Mouse (Mus musculus) G1E (cell line): ENCODE data around the gene Palm.

ENCODE experiments used
- CTCF ChIP-seq: IDR thresholded peaks from 2 replicates; pipeline ENCODE4 v1.5.1; 2012; ENCODE audit warnings: low read depth, low read length, inconsistent platforms, mixed read lengths
- GATA1 ChIP-seq: IDR thresholded peaks from 2 replicates; pipeline ENCODE4 v1.6.1; 2012; ENCODE audit warnings: borderline replicate concordance, low read length, inconsistent platforms, mixed read lengths
- GATA2 ChIP-seq: IDR thresholded peaks from 2 replicates; pipeline ENCODE4 v1.6.1; 2012; ENCODE audit warnings: low read depth, low read length, inconsistent platforms, borderline replicate concordance
- TAL1 ChIP-seq: conservative IDR thresholded peaks from 2 replicates; pipeline ENCODE4 v1.6.1; 2012; ENCODE audit warnings: low read depth, low read length, inconsistent platforms, mixed read lengths

GRCm38 (mm10) chr10:79852107-79852789 is 58.9 kb downstream of the Palm start:
- TF ChIP-seq CTCF (no peak), GATA1 (no peak), TAL1 (no peak), GATA2 (no peak)
